Mouse (Mus musculus): ENCODE measurements around the gene Cic.

DNA sequence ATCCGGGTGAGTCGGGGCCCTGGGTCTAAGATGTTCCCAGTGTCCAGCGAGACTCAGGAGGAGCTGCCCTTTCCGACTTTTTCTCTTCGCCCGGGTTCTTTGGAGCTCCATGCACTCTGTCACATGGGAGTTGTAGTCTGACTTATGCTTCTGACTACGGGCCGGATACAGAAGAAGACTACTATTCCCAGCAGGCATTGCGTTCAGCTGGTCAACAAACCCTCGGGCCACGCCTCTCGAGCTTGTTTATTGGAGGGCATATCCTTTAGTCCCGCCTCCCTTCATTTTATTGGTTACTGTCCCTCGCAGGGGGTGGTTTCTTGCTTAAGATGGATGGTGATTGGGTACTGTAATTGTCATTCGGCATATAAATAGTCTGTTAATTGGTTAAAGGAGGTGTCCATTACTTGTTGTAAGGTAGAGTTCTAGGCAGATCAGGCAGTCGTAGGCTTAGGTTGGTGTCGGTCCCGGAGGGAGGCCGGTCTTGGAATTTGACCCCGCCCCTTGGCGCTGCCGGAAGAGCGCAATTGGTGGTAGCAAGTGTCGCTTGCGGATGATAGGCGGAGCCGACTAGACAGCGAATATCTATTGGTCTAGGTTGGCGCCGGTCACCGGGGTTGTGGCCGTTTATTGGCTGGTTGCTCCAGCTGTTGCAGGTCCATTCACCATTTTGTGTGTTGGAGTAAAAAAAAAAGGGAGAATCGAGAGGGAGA lies 403 bp downstream of the Cic start:
- TF ChIP-seq POLR2A (IDR thresholded peaks at IDR 0.05; ENCODE audit: insufficient read depth, low read length), result no peak
- no peak for TF ChIP-seq CTCF (IDR thresholded peaks at IDR 0.05; ENCODE audit: low read depth, low read length)
- TF ChIP-seq EP300 (IDR thresholded peaks at IDR 0.05; ENCODE audit: insufficient read depth, low read depth, low read length), result no peak
